Mouse (Mus musculus) kidney, adult 18-20 months (tissue): ENCODE results near the gene Gm14226.
A peak's percentile ranks its signal among the peaks of the same experiment; 100 is the strongest.
"Not testable (repeated sequence)": the region's sequence is repeated elsewhere in the genome, so short reads cannot be mapped to it uniquely, and the experiment has no call there.

ENCODE experiments used
- DNase-seq: peaks from one replicate; pipeline ENCODE4 v3.0.0; 2021

The Gm14226 gene

GRCm38 (mm10) chr2:155050108-155050503 is 32.0 kb downstream of the Gm14226 start:
- DNase-seq, result no peak

DNA sequence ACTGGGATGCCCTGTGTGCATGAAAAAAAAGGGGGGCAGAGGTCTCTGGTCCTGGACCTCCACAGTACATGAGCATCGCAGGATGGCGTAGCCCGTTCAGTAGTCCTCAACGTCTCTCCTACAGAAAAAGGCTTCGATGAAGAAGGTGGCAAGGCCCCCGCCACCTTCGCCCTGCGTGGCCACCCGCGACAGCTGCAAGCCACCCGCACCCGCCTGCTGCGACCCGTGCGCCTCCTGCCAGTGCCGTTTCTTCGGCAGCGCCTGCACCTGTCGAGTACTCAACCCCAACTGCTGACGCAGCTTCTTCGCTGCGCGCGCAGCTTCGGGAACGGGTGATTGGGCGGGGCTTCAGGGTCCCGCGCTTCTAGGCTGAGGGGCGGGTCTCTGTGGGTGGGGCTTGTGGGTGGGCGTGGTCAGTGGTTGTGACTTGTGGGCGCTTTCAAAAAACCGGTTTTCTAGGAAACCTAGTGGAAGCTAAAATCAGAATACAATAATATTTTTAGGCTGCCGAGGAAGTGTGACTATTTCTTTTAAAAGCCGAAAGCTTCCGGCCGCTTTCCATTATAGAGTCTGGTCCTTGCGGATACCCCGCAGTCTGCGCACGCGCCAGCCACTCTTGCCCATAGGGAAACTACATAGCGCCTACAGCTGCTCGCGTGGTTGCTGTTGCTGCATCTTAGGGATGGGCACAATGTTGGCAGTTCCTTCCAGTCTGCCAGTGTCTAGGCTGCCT is 32.6 kb downstream of the Gm14226 start:
- peak; percentile 95 for DNase-seq

- DNase-seq, result no peak
Measured at GRCm38 (mm10) chr2:155051622-155052351, 33.7 kb downstream of the Gm14226 start.

- DNase-seq, result no peak
Measured at GRCm38 (mm10) chr2:155052681-155053080, 34.6 kb downstream of the Gm14226 start.

DNA sequence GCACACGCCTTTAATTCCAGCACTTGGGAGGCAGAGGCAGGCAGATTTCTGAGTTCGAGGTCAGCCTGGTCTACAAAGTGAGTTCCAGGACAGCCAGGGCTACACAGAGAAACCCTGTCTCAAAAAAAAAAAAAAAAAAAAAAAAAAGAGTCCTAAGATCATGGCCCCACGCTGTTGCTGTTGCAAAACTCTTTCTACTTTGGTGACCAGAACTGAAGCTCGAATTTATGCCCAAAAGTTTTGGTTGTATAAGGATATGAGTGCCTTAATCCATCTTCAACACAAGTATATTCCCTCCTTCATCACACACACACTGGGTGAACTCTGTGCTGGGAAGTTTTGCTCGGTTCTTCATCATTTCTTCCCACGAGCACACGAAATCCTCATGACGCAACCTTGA is 35.4 kb downstream of the Gm14226 start:
- not testable (repeated sequence) for DNase-seq

DNA sequence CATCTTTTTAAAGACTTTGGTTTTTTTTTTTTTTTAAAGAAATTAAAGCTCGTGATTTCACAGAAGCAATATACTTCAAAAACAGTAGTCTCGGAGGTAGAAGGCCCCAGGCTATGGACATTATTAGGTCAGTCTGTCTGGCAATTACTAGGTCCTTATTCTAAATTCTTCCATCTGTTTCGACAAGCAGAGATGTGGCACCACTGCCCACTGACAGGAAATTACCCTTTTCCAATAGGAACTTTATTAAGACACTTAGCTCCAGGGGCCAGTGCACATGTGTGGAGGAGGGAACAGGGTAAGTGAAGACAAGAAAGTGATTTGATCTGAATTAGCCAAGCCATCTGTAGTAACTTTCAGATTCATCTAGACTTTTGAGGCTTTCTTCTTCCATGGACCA is 36.6 kb downstream of the Gm14226 start:
- DNase-seq, result no peak

- no peak for DNase-seq
Measured at GRCm38 (mm10) chr2:155056076-155056578, 38.1 kb downstream of the Gm14226 start.

DNA sequence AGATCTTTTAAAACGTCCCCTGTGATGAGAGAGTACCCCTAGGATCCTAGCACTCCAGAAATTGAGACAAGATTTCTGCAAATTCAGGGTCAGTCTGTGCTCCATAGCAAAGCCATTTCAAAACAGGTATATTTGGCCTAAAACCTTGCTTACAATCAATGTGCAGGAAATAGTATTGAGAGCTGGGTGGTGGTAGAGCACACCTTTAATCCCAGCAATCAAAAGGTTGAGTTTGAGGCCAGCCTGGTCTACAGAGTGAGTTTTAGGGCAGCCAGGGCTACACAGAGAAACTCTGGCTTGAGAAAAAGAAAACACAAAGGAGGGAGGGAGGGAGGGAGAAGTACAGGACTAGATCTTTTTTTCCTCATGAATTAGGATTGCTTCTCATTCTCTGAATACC is 39.3 kb downstream of the Gm14226 start:
- DNase-seq, result no peak

DNA sequence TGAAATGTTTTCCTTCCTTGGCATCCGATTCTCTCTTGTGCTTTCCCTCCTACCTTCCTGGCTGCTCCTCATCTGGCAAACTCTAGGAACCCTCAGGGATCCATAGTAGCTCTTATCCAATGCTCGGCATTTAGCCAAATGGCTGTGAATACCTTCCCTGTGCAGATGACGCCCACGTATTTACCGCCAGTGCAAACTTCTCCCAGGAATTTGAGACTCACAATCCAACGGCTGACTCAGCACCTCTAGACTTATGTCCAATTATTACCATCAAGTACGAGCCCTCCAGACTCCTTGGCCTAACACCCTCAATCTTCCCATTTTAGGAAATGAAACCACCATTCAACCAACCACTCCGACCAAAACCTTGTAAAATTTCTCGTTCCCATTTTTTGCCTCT is 53.0 kb downstream of the Gm14226 start:
- DNase-seq, result no peak

- no peak for DNase-seq
Measured at GRCm38 (mm10) chr2:155072353-155073145, 54.5 kb downstream of the Gm14226 start.

DNA sequence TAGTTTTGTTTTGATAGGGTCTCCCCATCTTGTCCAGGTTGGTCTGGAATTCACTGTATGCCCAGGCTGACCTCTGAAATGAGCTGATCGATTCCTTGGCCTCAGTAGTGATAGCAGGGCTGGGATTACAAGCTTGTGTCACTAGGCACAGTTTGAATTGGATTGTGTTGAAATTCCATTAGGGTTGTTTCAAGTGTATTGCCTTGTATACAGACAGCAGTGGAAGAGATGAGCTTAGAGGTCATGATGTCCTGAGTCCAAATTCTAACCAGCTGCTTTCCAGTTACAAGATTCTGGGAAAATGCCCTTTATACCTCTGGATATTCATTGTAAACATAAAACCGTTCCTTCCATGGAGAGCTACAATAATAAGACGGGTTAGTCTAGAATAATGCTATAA is 55.3 kb downstream of the Gm14226 start:
- no peak for DNase-seq

GRCm38 (mm10) chr2:155073978-155074765 is 56.1 kb downstream of the Gm14226 start, which contains the start of gene Ahcy:
Ahcy (minus strand) TSS chr2:155074497.
- DNase-seq, result peak; percentile 97

DNA sequence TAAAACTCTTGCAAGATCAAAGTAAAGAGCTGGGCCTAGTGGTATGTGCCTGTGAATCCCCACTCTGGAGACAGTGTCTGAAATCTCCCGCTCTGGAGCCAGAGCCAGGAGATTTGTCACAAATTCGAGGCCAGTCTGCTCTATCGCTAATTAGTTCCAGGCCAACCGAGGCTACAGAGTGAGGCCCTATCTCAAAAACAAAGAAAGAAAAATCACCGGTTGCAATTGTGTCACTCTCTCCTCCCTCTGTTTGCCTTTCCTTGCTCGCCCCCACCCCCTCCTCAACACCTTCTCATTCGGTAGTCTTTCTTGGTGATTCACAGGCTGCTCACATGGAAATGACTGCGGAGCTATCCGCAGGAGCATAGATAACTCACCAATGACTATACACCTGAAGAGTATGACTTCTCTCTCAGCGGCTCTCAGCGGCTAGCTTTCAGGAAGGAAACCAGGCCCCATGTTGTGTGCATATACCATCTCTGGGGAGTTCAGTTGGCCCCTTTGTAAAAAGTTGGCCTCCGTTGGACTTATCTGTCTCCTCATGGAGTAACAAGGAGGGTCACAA is 56.8 kb downstream of the Gm14226 start:
- no peak for DNase-seq

- no peak for DNase-seq
Measured at GRCm38 (mm10) chr2:155075649-155076048, 57.6 kb downstream of the Gm14226 start.
